Mouse (Mus musculus): Measurements from ENCODE around the gene B4galnt3. TPM values are rescaled to one million over a fixed set of nuclear protein-coding genes. Genes with fewer than 3 reads are reported as not detected.

The B4galnt3 gene
- polyA plus RNA-seq, 2 experiments = 0.13 to 0.18 TPM

- no peak for DNase-seq (ENCODE audit: low read depth in 3 of 3, low spot score in 3 of 3)
- Histone ChIP-seq H3K9ac (replicated peaks) (no peak overlapping the region), H3K4me1 (replicated peaks; ENCODE audit: control insufficient read depth in 2 of 2, insufficient read depth in 2 of 2, low read length in 1 of 2) (no peaks in the 10 kb centered on the region), H3K4me3 (ENCODE audit: insufficient read depth in 1 of 2, low read depth in 2 of 2, low read length in 2 of 2) (no peak overlapping the region), H3K27ac (no peak overlapping the region), H3K4me2 (ENCODE audit: low read depth) (no peak overlapping the region), H3K27me3 (ENCODE audit: control insufficient read depth, insufficient read depth, low read length) (no peaks in the 10 kb centered on the region), H3K9me3 (ENCODE audit: control insufficient read depth, low read length) (no peaks in the 10 kb centered on the region), H3K36me3 (replicated peaks; ENCODE audit: control insufficient read depth, insufficient read depth, low read depth) (peaks cover 2% of the 10 kb centered on the region)
- ATAC-seq (ENCODE audit: insufficient read depth) = no peak
- 76% methylated on average over 9 of the region's 9 CpGs for WGBS (ENCODE audit: insufficient replicate concordance)
- no peak for TF ChIP-seq CTCF (IDR thresholded peaks at IDR 0.05; ENCODE audit: low read depth)
- TF ChIP-seq EP300 (IDR thresholded peaks at IDR 0.05; ENCODE audit: low read depth) = no peak
Observed at GRCm38 (mm10) chr6:120319129-120319528, 24.8 kb upstream of the B4galnt3 start.

- H3K4me3 ChIP-seq (ENCODE audit: insufficient read depth in 1 of 2, low read depth in 2 of 2, low read length in 2 of 2) = no peak overlapping the region
- no peak overlapping the region for H3K9ac ChIP-seq (replicated peaks)
- no peaks in the 10 kb centered on the region for H3K4me1 ChIP-seq (replicated peaks; ENCODE audit: control insufficient read depth in 2 of 2, insufficient read depth in 2 of 2, low read length in 1 of 2)
- H3K27me3 ChIP-seq (ENCODE audit: control insufficient read depth, insufficient read depth, low read length) = no peaks in the 10 kb centered on the region
- ATAC-seq (ENCODE audit: insufficient read depth) (no peak), DNase-seq (ENCODE audit: low read depth in 3 of 3, low spot score in 3 of 3) (no peak)
- WGBS (ENCODE audit: insufficient replicate concordance) = 61% methylated on average over 11 of the region's 11 CpGs
- no peak for TF ChIP-seq EP300 (IDR thresholded peaks at IDR 0.05; ENCODE audit: low read depth)
- no peak for TF ChIP-seq CTCF (IDR thresholded peaks at IDR 0.05; ENCODE audit: low read depth)
- no peaks in the 10 kb centered on the region for H3K36me3 ChIP-seq (replicated peaks; ENCODE audit: control insufficient read depth, insufficient read depth, low read depth)
- H3K9me3 ChIP-seq (ENCODE audit: control insufficient read depth, low read length) = no peaks in the 10 kb centered on the region
- no peak overlapping the region for H3K27ac ChIP-seq
- H3K4me2 ChIP-seq (ENCODE audit: low read depth) = no peak overlapping the region
Observed at GRCm38 (mm10) chr6:120318303-120318940, 24.1 kb upstream of the B4galnt3 start.

GRCm38 (mm10) chr6:120312443-120312842 lies 18.1 kb upstream of the B4galnt3 start:
- WGBS (ENCODE audit: insufficient replicate concordance) = 20% methylated on average over 5 of the region's 5 CpGs
- ATAC-seq (ENCODE audit: insufficient read depth) = no peak
- no peaks in the 10 kb centered on the region for H3K4me1 ChIP-seq (replicated peaks; ENCODE audit: control insufficient read depth in 2 of 2, insufficient read depth in 2 of 2, low read length in 1 of 2)

GRCm38 (mm10) chr6:120309787-120310186 lies 15.4 kb upstream of the B4galnt3 start:
- Histone ChIP-seq H3K9ac (replicated peaks) (no peak overlapping the region), H3K4me3 (ENCODE audit: insufficient read depth in 1 of 2, low read depth in 2 of 2, low read length in 2 of 2) (no peak overlapping the region), H3K27me3 (ENCODE audit: control insufficient read depth, insufficient read depth, low read length) (no peaks in the 10 kb centered on the region), H3K4me2 (ENCODE audit: low read depth) (no peak overlapping the region), H3K4me1 (replicated peaks; ENCODE audit: control insufficient read depth in 2 of 2, insufficient read depth in 2 of 2, low read length in 1 of 2) (no peaks in the 10 kb centered on the region), H3K9me3 (ENCODE audit: control insufficient read depth, low read length) (no peaks in the 10 kb centered on the region), H3K36me3 (replicated peaks; ENCODE audit: control insufficient read depth, insufficient read depth, low read depth) (no peaks in the 10 kb centered on the region), H3K27ac (no peak overlapping the region)
- ATAC-seq (ENCODE audit: insufficient read depth) (no peak), DNase-seq (ENCODE audit: low read depth in 3 of 3, low spot score in 3 of 3) (no peak)
- 46% methylated on average over 3 of the region's 3 CpGs for WGBS (ENCODE audit: insufficient replicate concordance)
- TF ChIP-seq EP300 (IDR thresholded peaks at IDR 0.05; ENCODE audit: low read depth) (no peak), CTCF (IDR thresholded peaks at IDR 0.05; ENCODE audit: low read depth) (no peak)

More at GRCm38 (mm10) chr6:120312443-120312842, 18.1 kb upstream of the B4galnt3 start:
- no peak for TF ChIP-seq EP300 (IDR thresholded peaks at IDR 0.05; ENCODE audit: low read depth)
- H3K9ac ChIP-seq (replicated peaks) = no peak overlapping the region
- H3K4me3 ChIP-seq (ENCODE audit: insufficient read depth in 1 of 2, low read depth in 2 of 2, low read length in 2 of 2) = no peak overlapping the region
- H3K4me2 ChIP-seq (ENCODE audit: low read depth) = no peak overlapping the region
- H3K36me3 ChIP-seq (replicated peaks; ENCODE audit: control insufficient read depth, insufficient read depth, low read depth) = no peaks in the 10 kb centered on the region
- no peak for DNase-seq (ENCODE audit: low read depth in 3 of 3, low spot score in 3 of 3)
- no peaks in the 10 kb centered on the region for H3K27me3 ChIP-seq (ENCODE audit: control insufficient read depth, insufficient read depth, low read length)
- no peak overlapping the region for H3K27ac ChIP-seq
- H3K9me3 ChIP-seq (ENCODE audit: control insufficient read depth, low read length) = no peaks in the 10 kb centered on the region

- no peak for ATAC-seq (ENCODE audit: insufficient read depth)
- no peak for TF ChIP-seq EP300 (IDR thresholded peaks at IDR 0.05; ENCODE audit: low read depth)
- TF ChIP-seq CTCF (IDR thresholded peaks at IDR 0.05; ENCODE audit: low read depth) = no peak
- Histone ChIP-seq H3K4me2 (ENCODE audit: low read depth) (no peak overlapping the region), H3K36me3 (replicated peaks; ENCODE audit: control insufficient read depth, insufficient read depth, low read depth) (no peaks in the 10 kb centered on the region), H3K9me3 (ENCODE audit: control insufficient read depth, low read length) (no peaks in the 10 kb centered on the region), H3K27ac (no peak overlapping the region), H3K27me3 (ENCODE audit: control insufficient read depth, insufficient read depth, low read length) (no peaks in the 10 kb centered on the region), H3K4me1 (replicated peaks; ENCODE audit: control insufficient read depth in 2 of 2, insufficient read depth in 2 of 2, low read length in 1 of 2) (no peaks in the 10 kb centered on the region), H3K9ac (replicated peaks) (no peak overlapping the region), H3K4me3 (ENCODE audit: insufficient read depth in 1 of 2, low read depth in 2 of 2, low read length in 2 of 2) (no peak overlapping the region)
- WGBS (ENCODE audit: insufficient replicate concordance) = 67% methylated on average over 9 of the region's 9 CpGs
- DNase-seq (ENCODE audit: low read depth in 3 of 3, low spot score in 3 of 3) = no peak
Observed at GRCm38 (mm10) chr6:120309338-120309737, 15.0 kb upstream of the B4galnt3 start.
